Mouse (Mus musculus): Measurements from ENCODE around the gene Prcd.

DNA sequence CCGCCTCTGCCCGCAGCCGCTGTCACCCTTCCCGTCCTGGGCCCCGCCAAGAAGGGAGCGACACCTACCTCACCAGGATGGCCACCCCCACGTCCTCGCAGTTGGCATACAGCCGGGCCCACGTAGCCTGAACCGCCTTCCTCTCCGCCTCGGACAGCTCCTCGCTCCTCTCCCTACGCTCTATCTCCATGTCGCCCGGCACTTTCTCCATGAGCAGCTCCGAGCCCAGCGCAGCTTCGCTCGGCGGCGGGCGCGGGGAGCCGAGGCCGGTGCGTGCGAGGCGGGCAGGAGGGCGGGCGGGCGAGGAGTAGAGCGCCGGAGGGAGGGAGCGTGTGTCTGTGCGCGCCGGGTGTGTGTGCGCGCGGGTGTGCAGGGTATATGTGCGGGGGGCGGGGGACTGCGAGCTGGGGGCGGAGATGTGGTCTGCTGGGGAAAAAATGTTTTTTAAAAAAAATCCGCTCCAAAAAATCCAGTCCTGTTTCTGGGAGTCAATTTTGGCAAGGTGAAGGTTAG lies 431 bp downstream of the Prcd start:
- TF ChIP-seq CTCF (IDR thresholded peaks at IDR 0.05; ENCODE audit: borderline replicate concordance, insufficient read depth, low read length) (no peak), POLR2A (IDR thresholded peaks at IDR 0.05; ENCODE audit: low read depth, low read length) (no peak)

Data from embryonic fibroblast, embryonic 13.5 days (primary cell).